Mouse (Mus musculus) heart, adult 10 weeks (tissue): ENCODE data around the gene Oas1h. TPM values are rescaled to one million over a fixed set of nuclear protein-coding genes. Genes with fewer than 3 reads are reported as not detected.

Experiments
- polyA plus RNA-seq: library from polyadenylated mRNA; stranded (reverse); fragments of 350-450 nt; fragmentation: Illumina TruSeq; extraction: RNeasy Lipid Tissue Mini Kit (QIAGEN cat#74804); gene quantifications from one replicate; pipeline ENCODE4 v1.2.3, GENCODE M21; 2014; ENCODE audit warnings: low read depth, low replicate concordance

Oas1h gene
- polyA plus RNA-seq: not detected

GRCm38 (mm10) chr5:120861121-120861520, at the start of gene Oas1h:
Oas1h (plus strand) TSS chr5:120861421.

GRCm38 (mm10) chr5:120811951-120812819, 49.0 kb upstream of the Oas1h start, which contains the start of gene Oas1c:
Oas1c (minus strand) TSS chr5:120812514.

GRCm38 (mm10) chr5:120847067-120847466, 14.2 kb upstream of the Oas1h start, which contains the start of gene Oas1f:
Oas1f (plus strand) TSS chr5:120847367.

GRCm38 (mm10) chr5:120887413-120887812, 26.2 kb downstream of the Oas1h start, which contains the start of gene Oas1g:
Oas1g (minus strand) TSS chr5:120887613.

GRCm38 (mm10) chr5:120906791-120907733, 45.8 kb downstream of the Oas1h start, which contains the start of gene Oas1a:
Oas1a (minus strand) TSS chr5:120907521.

GRCm38 (mm10) chr5:120914204-120914603, 53.0 kb downstream of the Oas1h start, which contains the start of gene Oas1d:
Oas1d (plus strand) TSS chr5:120914536.

Other genes with a start within 250 kb of the Oas1h start
- gene Rita1, start 248.8 kb upstream of the Oas1h start, polyA plus RNA-seq: 13.1 TPM
- 15.9 TPM for gene Ddx54, start 248.7 kb upstream of the Oas1h start, polyA plus RNA-seq
- gene Cfap73, start 227.2 kb upstream of the Oas1h start, polyA plus RNA-seq: not detected
- gene Rasal1, start 212.6 kb upstream of the Oas1h start, polyA plus RNA-seq: not detected
- 0.73 TPM for gene Dtx1, start 149.5 kb upstream of the Oas1h start, polyA plus RNA-seq
- 8.4 TPM for gene Oas2, start 111.6 kb upstream of the Oas1h start, polyA plus RNA-seq
- gene Oas3, start 83.8 kb upstream of the Oas1h start, polyA plus RNA-seq: 0.37 TPM
- not detected for gene Oas1e, start 65.9 kb upstream of the Oas1h start, polyA plus RNA-seq
- 0.71 TPM for gene Oas1c, start 48.9 kb upstream of the Oas1h start, polyA plus RNA-seq
- gene Oas1f, start 14.1 kb upstream of the Oas1h start, polyA plus RNA-seq: not detected
- 2.9 TPM for gene Oas1g, start 26.2 kb downstream of the Oas1h start, polyA plus RNA-seq
- 3.8 TPM for gene Oas1a, start 46.1 kb downstream of the Oas1h start, polyA plus RNA-seq
- not detected for gene Oas1d, start 53.1 kb downstream of the Oas1h start, polyA plus RNA-seq
- gene Rph3a, start 148.7 kb downstream of the Oas1h start, polyA plus RNA-seq: not detected